ENCODE assay signal across 8 mouse cellular contexts in the genomic region with DNA sequence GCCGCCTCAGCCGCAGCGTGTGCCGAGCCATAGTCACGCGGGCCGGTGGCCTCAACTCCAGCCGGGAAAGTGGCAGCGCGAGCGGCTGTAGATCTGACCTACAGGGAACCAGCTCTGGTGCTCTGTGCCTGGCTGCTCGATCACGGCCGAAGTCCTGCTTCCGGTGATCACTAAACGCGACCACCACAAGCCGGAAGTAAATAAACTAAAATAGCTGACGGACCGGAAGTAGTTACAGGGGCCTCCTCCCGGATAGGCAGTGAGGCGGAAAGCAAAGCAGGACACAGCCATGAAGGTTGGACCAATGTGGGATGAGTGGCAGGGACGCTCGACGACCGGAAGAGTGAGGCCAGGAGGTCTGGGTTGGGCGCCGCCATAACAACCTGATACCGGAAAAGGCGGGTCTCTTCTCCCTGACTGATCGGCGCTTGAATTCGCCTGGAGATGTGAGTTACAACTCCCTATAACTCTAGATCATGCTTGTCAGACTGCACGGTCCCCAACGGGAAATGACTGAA. TPM values are rescaled to one million over a fixed set of nuclear protein-coding genes. Genes with fewer than 3 reads are reported as not detected.
DNase-seq lines count a peak whose midpoint lies in the region; ATAC-seq lines count a peak whose summit lies in the region.

TSS of gene Chchd5 (plus strand) at position 289 of the 518 bp plus-strand sequence.

- ATAC-seq in megakaryocyte progenitor cell, adult 5-6 weeks (replicated peaks; ENCODE audit: poor library complexity), result peak; percentile 97

- peak; percentile 99 for DNase-seq in adipocyte (ENCODE audit: low spot score)
- peak; percentile 98 for DNase-seq in embryo, embryonic 10 days (ENCODE audit: low spot score)
- peak; percentile 73 for DNase-seq in gastrocnemius, postnatal 10 days
- DNase-seq in induced T-regulatory cell, adult 2 months (ENCODE audit: low read depth), result peak; percentile 91
- DNase-seq in left cerebral cortex, adult 9 months (ENCODE audit: low spot score in 2 of 2), result peak; percentile 96 to 97
- DNase-seq in right cerebral cortex, postnatal 14 days, result peak; percentile 85
- peak; percentile 85 to 92 for DNase-seq in urinary bladder, postnatal 36 days (ENCODE audit: low spot score in 2 of 2)

RNA-seq across cellular contexts. Expression of gene Chchd5, which starts in this region (rescaled TPM):
- total RNA-seq in gastrocnemius, postnatal 10 days (2021), result 10 to 100 TPM in 1 of 2 experiments, 1 to 10 TPM in 1; 9.1 to 10.2 TPM
- 15.7 and 19.4 TPM in 2 replicates for total RNA-seq in megakaryocyte progenitor cell, adult 5-6 weeks (2015)
- 16.8 and 17.8 TPM in 2 replicates for total RNA-seq in megakaryocyte progenitor cell, adult 5-6 weeks (2017)

Comparison
In these comparisons a context has a peak if more than half of its experiments do, and no peak if none do; other contexts are left out.
1. Peak in every context shown above with its lines: DNase-seq and ATAC-seq.